Mouse (Mus musculus) left cerebral cortex, postnatal 36 days (tissue): ENCODE measurements around the gene Gja5. TPM values are rescaled to one million over a fixed set of nuclear protein-coding genes. Genes with fewer than 3 reads are reported as not detected.

Experiments used
- DNase-seq, 2 experiments: peaks; one replicate each; pipeline ENCODE4 v3.0.0; 2021 to 2022; ENCODE audit warnings: low spot score in 2 of 2, mixed read lengths in 1 of 2
- intact Hi-C: fragments of 180-260 bp; cut with DNase I; formaldehyde crosslinking; loops from one replicate; pipeline ENCODE4 v1.15.1; 2025
- total RNA-seq, 2 experiments: library from RNA; stranded (reverse); gene quantifications; 2 replicates each; pipeline ENCODE4 v1.2.3; 2021

The Gja5 gene
- total RNA-seq = 1 to 10 TPM in 1 of 2 experiments, under 1 TPM in 1; 0.84 to 2.0 TPM

DNA sequence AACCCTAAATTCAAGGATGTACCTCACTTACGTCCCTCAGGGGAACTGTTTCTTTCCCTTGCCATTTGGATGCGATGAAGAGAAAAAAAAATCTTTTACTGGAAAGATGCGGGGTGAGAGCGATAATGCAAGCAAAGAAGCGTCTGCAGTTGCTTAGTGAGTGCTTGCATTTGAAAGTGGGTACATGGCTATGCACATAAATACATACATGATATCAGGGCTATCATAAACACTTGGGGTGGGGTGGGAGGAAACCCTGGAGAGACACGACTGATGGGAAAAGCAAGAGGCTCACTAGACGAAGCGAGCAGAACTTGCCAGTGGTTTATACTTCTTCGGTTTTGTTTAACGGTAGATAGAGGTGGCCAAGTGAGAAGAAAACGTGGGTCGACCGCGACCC is at the start of gene Gja5:
Gene Gja5 (plus strand): TSS at position 301 of the 400 bp plus-strand sequence.
- no peak for DNase-seq
- intact Hi-C loops = no loop called here

DNA sequence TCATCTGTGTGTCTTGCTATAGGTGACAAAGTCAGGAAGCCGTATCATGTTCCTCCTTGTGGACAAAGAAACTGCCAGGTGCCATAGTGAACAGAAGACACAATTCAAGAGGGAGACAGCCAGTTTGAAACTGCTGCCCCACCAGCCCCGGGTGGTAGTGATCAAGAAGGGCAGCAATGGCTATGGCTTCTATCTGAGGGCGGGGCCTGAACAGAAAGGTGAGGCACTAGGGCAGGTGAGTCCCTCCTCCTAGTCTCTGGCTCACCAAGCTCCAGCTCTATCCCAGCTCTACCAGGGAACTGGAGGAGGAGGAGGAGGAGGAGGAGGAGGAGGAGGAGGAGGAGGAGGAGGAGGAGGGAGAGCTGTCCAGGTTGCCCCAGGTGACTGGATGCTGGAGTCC is 48.7 kb upstream of the Gja5 start:
- no peak for DNase-seq
- intact Hi-C loops = no loop called here

DNA sequence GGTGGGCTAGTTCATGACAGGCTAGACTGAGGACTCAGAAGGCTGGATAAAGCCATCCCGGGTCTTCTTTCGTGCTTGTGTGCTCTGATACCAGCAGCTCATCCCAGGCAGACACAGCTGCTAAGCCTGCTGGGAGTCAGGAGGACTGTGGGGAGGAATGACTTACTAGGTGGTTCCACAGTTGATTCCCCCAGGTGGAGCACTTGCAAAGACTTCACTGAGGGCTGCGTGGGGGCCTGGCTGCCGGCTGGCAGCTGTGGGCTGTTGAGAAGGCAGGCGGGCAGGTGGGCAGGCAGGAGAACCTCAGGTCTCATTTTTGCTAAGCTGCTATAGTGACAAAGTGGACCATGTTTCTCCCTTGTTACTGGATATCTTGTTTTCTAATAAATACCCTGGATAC is 44.0 kb upstream of the Gja5 start:
- intact Hi-C loops = no loop called here
- no peak for DNase-seq

DNA sequence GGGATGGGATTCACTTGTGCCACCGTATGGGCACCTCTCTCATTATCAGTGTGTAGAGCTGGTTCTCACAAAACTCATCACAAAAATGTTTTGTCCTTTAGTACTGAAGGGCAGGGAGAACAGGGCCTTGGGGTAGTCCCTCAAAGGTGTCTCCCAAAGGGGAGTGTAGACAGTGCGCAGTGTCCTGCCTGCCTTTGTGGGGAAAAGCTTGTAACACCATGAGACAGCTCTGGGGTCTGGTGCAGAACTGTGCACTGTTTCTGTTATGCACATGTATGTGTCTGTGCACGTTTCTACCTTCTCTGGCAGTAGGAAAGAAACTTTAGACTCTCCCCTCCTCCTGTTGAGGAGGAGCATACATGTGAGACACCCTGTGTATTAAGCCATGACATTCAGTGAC is 36.6 kb upstream of the Gja5 start:
- intact Hi-C loops = no loop called here
- no peak for DNase-seq

DNA sequence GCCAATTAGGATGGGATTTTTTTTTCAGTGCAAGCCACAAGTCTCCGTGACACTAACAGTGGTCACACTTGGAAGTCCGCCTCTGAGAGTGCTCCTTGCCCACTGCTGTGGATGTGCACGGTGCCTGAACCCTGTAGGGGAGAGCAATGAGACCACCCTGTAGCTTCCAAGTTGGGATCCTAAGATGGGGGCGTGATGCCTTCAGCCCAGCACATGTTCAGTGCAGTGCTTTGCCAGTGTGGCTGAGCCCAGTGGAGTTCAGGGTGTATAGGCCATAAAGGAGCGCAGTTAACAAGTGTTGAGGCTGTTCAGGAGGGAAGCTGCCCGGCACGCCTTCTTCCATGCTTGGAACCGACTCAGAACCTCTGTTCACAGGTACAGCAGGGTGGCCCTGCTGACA is 35.9 kb upstream of the Gja5 start:
- intact Hi-C loops = no loop called here
- no peak for DNase-seq

DNA sequence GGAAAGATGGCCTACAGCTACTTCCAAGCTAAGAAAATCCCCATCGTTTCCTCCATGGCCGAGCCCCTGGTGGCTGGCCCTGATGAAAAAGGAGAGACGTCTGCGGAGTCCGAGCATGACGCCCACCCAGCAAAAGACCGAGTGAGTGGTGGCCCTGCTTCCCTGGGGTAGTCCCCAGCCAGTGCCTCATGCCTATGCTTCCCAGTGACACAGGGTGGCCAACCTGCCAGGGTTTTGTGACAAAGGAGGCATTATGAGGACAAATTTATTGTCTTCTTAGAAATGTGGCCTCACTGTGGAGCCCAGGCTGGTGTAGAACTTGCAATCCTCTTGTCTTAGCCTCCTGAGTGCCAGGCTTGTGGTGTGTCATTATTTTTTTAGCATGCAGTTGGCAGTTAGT is 35.4 kb upstream of the Gja5 start:
- no peak for DNase-seq
- intact Hi-C loops = no loop called here

DNA sequence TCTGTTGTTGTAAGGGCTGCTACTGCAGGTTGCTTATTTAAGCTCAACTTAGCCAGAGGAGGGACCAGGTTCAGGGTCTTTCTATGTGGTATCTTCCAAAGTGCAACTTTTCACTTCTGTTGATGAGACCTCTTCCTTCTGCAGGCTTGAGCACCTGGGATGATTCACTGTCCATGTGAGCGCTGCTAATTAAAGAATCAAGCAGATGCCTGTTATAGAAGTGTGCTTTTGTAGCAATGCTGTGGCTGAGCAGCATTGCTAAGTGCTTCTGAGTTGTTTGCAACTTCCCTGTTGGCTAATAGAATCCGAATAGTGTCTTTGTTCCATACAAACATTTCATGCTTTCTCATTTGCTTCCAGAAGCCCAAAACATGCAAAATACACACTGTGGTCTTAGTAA is 34.2 kb upstream of the Gja5 start:
- DNase-seq = no peak
- intact Hi-C loops = no loop called here

DNA sequence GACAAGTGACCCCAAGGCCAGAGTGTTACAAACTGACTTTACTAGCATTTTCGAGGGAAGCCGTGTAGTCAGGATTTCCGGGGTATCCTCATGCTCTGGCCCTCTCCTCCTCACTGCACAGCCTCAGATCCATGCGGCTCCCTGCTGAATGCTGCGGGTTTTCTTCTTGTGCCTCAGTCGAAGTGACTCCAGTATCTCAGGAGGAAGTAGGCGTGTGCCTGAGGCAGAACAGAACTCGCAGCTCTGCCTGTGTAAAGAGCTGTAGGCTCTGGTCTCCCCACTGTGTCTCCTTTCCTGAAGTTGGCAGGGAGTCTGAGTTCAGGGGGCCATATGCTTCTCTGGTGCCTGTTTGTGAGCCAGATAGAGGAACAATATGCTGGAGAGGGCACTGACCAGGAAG is 33.4 kb upstream of the Gja5 start:
- DNase-seq = peak in 1 of 2 experiments; percentile 21
- intact Hi-C loops = no loop called here

DNA sequence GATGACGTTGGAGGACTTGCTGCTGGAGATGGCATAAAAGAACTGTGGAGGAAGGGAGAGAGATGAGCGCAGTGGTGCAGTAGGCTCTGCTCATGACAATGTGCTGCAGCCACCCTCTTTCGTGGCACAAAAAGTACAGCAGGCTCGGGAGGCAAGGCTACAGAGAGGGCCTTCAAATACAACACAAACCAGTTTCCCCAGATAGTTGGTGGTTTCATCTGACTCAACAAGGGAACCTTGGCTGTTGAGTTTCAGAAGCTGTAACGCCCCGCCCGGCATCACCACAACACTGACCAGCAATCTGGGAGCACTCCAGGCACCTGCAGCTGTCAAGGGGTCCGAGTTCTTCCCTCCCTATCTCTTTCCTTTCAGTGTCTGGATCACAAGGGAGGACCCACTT is 32.0 kb upstream of the Gja5 start:
- intact Hi-C loops = no loop called here
- peak in 1 of 2 experiments; percentile 2 for DNase-seq

DNA sequence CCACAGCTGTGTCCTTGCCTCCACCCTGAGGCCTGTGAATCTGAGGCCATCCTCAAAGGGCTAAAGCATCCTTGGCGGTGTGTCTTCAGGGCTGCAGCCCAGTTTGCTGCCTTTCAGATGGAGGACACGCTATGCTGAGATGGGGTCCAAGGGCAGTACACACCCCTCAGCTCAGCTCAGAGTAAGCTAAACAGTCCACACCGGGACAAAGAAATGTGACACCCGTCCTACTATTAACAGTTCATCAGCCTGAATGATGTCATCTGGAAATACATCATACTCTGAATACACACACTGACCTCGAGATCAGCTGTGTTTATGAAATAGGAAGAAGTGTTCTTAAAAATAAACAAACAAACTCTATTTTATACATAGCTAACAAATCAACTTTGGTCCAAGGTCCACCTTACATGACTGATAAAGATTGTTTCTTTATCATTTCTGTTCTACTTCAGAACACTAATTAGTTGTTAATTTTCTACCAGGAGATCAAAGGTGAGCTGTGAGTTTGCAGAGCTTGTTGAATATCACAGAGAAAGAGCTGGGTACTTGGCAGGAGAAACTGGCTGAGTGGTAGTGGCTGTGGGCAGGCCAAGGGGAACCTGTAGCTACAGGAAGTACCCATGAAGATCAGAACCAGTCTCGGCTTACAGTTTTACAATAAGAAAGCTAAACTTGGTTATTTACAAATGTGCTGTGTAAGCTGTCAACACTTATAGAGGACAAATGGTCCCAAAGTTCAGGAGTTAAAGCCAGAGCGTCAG is 29.5 kb upstream of the Gja5 start:
- intact Hi-C loops = no loop called here
- no peak for DNase-seq

DNA sequence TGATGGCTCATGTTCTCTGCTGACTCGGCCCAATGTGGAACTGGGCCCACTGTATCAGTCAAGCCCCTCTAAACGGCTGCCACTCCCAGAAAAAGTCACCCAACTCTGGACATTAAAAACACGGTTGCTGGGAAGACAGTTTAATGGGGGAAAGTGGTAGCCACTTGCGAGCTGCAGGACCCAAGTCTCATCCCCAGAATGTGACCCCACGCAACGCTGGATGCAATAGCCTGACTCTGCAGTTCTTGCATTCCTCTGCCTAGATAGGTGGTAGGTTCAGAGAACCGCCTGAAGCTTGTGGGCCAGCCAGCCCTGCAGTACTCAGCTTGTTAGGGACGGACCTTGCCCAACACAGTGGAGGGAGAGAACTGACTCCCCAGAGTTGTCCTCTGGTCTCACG is 25.0 kb upstream of the Gja5 start:
- intact Hi-C loops = no loop called here
- no peak for DNase-seq

DNA sequence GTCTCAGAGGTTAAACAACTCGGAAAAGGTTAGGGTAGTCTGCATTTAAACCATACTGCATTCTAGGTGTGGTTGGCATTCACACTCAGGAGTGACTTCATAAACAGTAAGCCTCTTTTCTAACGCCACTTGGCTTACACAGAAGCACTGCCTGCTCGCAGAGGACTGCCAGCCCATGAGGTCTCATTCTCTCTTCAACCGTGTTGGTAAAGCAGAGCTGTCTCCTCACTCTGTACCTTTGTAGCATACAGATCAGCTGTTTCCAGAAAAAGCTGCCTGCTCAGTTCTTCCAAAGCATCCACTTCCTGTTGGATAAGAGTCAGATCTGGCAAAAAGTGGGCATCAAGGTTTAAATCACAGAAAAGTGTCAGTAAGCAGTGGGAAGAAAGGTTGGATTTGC is 24.1 kb upstream of the Gja5 start:
- intact Hi-C loops = no loop called here
- DNase-seq = no peak

DNA sequence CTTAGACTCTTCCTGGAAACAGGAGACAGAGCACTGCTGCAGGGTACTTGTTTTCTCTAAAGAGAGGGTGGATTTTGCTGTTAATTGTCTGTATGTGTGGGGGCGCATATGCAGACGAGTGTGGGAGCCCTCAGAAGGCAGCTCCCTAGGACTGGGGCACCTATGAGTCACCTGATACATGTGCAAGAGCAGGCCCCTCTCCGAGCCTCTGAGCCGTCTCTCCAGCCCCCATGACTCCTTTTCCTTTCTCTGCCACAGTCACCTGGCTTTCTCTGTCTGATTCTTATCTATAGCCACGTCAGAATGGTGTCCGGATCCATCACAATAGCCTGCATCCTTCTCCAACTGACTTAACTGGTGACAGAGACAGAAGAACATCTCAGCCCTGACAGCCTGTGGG is 22.9 kb upstream of the Gja5 start:
- peak in 1 of 2 experiments; percentile 16 for DNase-seq
- intact Hi-C loops = no loop called here

DNA sequence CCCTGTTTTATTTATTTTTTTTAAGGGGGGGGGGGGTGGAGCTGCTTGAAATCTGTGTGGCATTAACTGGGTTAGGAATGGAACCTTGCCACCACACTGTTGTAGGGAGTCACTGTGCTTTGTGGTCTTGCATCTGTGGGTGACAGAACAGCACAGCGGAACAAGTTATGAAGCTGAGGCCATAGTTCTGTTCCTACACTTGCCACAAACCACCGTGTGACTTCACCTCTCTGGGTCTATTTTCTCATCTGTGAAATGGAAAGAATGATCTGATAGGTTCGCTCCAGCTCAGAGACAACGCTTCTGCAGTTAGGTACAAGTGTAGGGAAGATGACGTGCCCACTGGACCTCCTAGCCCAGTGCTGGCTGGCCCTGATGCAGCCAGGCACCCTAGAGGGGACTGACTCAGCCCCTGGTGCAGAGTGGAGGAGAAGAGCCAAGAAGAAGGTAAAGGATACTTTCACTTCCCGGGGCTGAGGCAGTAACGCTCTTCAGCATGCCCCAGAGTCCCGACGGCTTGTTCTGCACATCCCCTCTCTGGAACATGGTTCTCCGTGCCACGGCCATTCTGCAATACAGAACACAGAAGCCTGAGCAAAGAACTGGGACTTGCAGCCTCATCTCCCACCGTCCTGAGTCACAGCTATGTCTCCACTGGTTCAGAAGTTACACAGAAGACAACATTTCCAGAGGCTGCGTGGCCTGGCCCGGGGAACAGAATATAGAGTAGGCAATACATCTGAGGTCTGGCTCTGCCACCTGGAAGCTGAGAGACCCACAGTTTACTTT is 22.2 kb upstream of the Gja5 start:
- intact Hi-C loops = no loop called here

DNA sequence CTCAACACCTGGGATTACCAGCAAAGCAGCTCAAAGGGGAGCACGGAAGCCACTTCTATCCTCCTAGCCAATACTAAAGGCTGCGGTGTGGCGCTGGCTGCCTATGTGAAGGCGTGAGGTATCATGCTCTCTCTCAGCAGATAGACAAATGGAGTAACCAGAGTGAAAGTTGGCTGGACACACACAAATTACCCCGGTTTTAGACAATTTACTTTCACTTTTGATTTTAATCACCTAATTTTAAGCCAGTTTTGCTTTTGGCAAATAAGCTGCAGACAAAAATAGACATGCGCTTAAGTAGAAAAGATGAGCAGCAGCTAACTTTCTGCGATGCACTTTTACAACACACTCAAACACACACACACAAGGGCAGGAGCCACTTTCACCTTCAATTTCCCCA is 20.8 kb upstream of the Gja5 start:
- intact Hi-C loops = no loop called here
- DNase-seq = no peak

More for the DNA sequence above, 22.2 kb upstream of the Gja5 start:
- DNase-seq = no peak

DNA sequence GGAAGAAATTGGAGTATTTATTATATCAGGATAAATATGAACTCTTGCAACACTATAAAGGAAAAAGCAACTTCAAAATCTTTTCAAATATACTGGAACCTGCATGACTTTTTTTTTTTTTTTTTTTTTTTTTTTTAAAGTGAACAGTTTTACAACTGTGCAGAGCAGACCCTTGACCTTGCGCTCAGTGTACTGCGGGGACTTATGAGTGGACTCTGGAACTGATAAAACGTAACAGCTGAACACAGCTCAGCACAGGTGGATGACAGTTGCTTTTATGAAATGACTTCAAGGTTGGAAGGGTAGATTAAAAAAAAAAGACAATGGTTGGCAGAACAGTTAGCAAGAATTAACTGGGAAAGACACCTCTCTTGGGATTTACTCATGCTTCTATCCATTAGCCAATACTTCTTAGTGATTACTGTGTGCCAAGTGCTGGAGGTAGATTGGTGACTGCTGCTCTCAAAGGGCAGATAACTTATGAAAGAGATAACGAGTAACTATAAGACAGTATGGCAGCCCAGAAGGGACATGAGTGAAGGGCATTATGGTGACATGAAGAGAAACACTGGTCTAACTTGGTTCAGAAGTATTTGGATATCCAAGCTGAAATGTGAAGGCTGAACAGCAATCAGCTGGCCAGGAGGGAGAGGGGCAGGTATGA is 2.0 kb upstream of the Gja5 start:
- intact Hi-C loops = no loop called here
- no peak for DNase-seq

DNA sequence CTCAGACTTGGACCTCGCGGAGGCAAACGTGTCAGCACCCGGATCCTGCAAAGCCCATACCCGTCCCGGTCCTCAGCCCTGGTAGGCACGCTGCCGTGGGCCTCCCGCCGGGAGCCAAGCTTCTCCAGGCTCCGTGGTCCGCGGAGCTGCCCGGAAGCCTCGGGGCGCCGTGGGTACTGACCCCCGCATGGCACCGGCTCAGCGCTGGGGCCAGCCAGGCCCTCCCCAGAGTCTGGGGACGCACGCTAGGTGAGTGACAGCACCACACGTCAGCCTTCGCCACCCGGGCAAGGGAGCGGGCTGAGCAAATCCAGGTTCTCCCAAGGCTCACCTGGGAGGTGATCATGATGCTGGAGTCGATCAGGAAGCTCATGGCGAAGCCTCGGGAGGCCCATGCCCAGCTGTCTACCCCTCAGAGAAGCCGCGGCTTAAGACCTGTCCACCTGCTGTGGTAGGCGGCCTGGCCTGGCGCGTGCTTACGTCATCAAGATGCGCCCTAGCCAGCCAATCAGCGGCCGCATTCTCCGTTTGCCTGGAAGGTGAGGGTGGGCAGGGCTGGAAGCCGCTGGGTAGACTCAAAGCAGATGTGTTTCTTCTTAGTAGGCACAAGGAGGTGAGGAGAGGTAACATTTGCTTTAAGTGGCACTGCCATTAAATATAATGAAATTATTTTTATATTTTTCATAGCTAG is 503 bp downstream of the Gja5 start, which contains the start of gene Gpr89:
Gene Gpr89 (minus strand): TSS at position 496 of the 691 bp plus-strand sequence.
- DNase-seq = peak; percentile 95
- intact Hi-C loops = no loop called here

DNA sequence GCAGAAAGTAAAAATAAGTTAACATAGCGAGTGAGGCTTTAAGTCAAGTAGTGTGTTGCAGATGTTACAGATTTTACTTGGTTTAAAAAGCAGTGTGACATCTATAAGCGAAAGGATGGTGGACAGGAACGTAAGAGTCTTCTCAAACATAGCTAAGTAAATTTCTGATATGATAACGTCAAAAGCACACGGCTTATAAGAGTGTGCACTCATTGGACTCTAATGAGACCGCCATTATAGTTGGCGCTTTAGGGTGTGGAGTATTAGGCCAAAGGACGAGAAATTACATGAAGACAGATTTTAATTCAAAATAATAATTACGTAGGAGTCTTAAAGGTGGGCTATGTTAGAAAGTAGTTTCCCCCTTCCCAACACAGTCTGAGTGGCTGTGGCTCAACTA is 1.1 kb downstream of the Gja5 start:
- no peak for DNase-seq
- intact Hi-C loops = no loop called here

DNA sequence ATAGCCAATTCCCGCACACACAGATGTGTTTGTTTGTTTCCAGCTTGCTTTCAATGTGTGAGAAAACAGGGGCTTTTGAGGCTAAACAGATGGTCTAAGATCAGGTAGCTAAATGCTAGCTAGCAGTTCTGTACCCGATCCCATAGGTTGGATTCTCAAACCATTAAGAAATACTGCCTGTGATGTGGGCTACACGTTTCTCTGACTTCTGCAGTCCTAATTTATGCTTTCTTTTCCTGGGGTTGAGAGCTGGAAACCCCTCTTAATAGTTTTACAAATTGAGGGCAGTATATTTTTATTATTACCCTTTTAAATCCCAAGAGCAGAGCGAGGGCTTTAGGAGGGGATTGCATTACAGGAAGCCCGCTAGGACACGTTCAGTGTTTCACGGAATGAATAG is 16.5 kb downstream of the Gja5 start:
- no peak for DNase-seq
- intact Hi-C loops = no loop called here

DNA sequence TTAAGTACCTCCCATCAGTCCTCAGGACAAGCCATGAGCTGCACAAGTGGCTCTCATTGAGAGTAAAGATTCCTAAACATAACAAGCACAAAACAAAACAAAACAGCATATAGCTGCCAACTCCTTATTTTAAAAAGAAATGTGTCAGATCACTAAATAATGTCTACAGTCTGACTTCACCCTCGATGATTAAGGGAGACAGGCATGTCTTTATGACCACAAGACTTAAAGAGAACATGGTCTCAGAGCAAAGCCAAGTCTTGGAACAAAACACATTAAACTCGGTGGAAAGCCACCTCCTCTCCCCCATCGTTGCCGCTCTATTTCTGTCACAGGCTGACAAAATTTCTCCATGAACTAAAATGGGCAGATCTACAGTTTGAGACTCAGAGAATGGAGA is 20.1 kb downstream of the Gja5 start:
- intact Hi-C loops = no loop called here
- no peak for DNase-seq
